Mouse (Mus musculus) G1E-ER4 (cell line): ENCODE results near the gene Wnt4. TPM values are rescaled to one million over a fixed set of nuclear protein-coding genes. Genes with fewer than 3 reads are reported as not detected.

Source experiments
- GATA1 ChIP-seq: IDR thresholded peaks from one replicate; pipeline ENCODE4 v1.8.0; 2012; ENCODE audit warnings: low read length, inconsistent platforms
- polyA plus RNA-seq: library from polyadenylated mRNA; stranded (reverse); fragments of >175 nt; gene quantifications from 2 replicates; pipeline ENCODE4 v1.2.3, GENCODE M21; 2012

The Wnt4 gene
- polyA plus RNA-seq, 1 experiment, result not detected

- TF ChIP-seq GATA1, result no peak
These were observed 5.4 kb upstream of the Wnt4 start for GRCm38 (mm10) chr4:137271856-137272255.

GRCm38 (mm10) chr4:137274304-137274703, 3.0 kb upstream of the Wnt4 start:
- no peak for TF ChIP-seq GATA1

GRCm38 (mm10) chr4:137276443-137277165, 685 bp upstream of the Wnt4 start:
- TF ChIP-seq GATA1, result no peak

GRCm38 (mm10) chr4:137277600-137278143, 383 bp downstream of the Wnt4 start:
- no peak for TF ChIP-seq GATA1

- no peak for TF ChIP-seq GATA1
These were observed 1.1 kb downstream of the Wnt4 start for GRCm38 (mm10) chr4:137278144-137279040.

- no peak for TF ChIP-seq GATA1
These were observed 2.1 kb downstream of the Wnt4 start for GRCm38 (mm10) chr4:137279346-137279745.

GRCm38 (mm10) chr4:137281273-137281672, 4.0 kb downstream of the Wnt4 start:
- TF ChIP-seq GATA1, result no peak

- no peak for TF ChIP-seq GATA1
These were observed 4.8 kb downstream of the Wnt4 start for GRCm38 (mm10) chr4:137282122-137282521.

- TF ChIP-seq GATA1, result no peak
These were observed 5.5 kb downstream of the Wnt4 start for GRCm38 (mm10) chr4:137282584-137283406.

GRCm38 (mm10) chr4:137283407-137283732, 6.1 kb downstream of the Wnt4 start:
- no peak for TF ChIP-seq GATA1

- no peak for TF ChIP-seq GATA1
These were observed 8.8 kb downstream of the Wnt4 start for GRCm38 (mm10) chr4:137285876-137286661.

GRCm38 (mm10) chr4:137286662-137286953, 9.3 kb downstream of the Wnt4 start:
- no peak for TF ChIP-seq GATA1

- TF ChIP-seq GATA1, result no peak
These were observed 9.9 kb downstream of the Wnt4 start for GRCm38 (mm10) chr4:137287206-137287605.

- TF ChIP-seq GATA1, result no peak
These were observed 10.5 kb downstream of the Wnt4 start for GRCm38 (mm10) chr4:137287818-137288217.

- no peak for TF ChIP-seq GATA1
These were observed 12.4 kb downstream of the Wnt4 start for GRCm38 (mm10) chr4:137289701-137290100.
